Mouse (Mus musculus) layer of hippocampus, adult 9-10 months (tissue): ENCODE measurements at regions not wholly inside any gene's neighbourhood (a gene's known extent, or its start where the extent isn't known, plus 50 kb on each side); places are given as distances from the start of the nearest gene placed in this dataset.

Experiments
- DNase-seq: peaks from one replicate; pipeline ENCODE4 v3.0.0; 2022; ENCODE audit warnings: low spot score

DNA sequence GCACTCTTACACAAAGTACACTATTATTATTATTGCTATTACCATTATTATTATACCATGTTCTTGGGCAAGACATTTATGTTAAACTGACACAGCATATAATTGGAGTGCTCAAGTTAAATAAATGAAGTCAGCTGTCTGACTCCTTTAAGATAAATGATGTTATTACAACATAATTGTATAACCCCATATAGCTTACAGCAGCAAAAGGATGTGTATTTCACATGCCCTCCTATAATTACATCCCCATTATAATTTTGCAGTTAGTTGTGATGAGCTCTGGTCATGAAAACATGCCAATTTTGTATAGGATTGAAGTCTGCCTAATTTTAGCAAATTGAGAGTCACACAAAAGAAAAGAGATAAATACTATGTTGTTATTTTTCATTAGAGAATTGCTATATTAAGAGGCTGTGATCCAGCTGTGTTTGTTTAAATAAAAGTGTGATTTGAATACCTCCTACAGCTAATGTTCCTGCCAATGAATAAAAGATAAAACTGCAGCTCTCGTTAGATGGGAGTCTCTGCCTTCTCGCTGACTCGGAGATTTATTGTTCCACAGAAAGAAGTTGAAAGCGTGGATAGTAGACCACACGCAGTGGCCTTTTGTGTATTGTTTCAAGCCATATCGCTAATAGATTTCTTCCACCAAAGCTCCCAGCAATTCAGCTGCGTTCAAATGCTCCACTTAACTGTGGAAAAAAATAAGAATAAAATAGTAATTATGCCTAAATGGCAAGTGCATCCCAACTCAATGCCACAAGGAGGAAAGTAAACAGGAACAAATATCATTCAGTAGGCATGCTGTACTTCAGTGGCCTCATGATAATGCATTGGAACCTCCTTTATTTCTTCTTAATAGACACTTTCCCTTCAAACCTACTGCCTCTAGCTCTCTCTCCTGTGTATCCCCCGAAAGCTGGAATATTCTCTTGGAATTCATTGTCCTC is 194.9 kb upstream of the Gm10192 start:
- no peak for DNase-seq

- DNase-seq = no peak
These were observed 177.5 kb upstream of the Gm10192 start for GRCm38 (mm10) chr4:97360473-97360872.

DNA sequence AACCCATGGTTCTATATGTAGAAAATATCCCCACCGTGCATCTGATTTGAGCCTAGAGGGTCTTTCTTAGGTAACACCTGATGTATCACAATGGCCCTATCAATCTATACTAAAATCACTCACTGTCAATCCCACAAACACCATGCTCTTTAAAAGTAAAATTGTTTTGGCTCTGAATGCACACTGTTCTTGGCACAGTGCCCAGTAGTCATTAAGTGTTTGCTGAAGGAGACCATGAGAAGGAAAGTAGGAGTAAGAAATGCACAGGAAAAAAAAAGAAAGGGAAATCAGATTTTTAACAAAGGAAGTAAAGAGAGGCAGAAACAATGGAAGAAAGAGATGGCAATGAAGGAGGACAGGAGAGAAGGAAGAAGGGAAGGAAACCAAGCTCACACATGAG is 175.0 kb upstream of the Gm10192 start:
- DNase-seq = no peak

GRCm38 (mm10) chr4:97346799-97347198 is 163.8 kb upstream of the Gm10192 start:
- DNase-seq = no peak

DNA sequence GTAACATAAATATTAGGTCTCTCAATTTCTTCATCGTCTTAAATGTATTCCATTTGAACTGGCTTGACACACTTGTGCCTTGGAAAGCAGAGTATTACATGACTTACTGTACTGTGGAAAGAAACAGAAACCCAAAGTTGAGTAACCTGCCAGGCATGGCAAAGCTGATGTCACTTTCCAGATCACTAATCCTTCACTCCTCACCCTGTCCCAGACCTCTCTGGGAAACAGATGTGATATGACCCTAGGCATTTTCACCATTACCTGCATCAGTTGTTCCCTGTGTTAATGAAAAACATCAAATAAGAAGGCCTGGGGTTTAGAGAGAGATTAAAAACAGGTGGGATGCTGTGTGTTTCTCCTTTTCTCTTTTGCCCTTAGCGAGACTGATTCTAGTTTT is 161.4 kb upstream of the Gm10192 start:
- DNase-seq = no peak

- no peak for DNase-seq
These were observed 160.4 kb upstream of the Gm10192 start for GRCm38 (mm10) chr4:97343378-97343777.
